Mouse (Mus musculus) limb, embryonic 12.5 days (tissue): ENCODE results near the gene Klre1. TPM values are rescaled to one million over a fixed set of nuclear protein-coding genes. Genes with fewer than 3 reads are reported as not detected.
A peak's percentile ranks its signal among the peaks of the same experiment; 100 is the strongest.

Experiments
- ATAC-seq: fragments of 200-750 bp; cut with Nextera tagmentation; 2 replicates; pipeline ENCODE4 v1.8.0; 2017; ENCODE audit warnings: low read depth, moderate TSS enrichment; ENCODE audit not compliant: insufficient number of reproducible peaks, insufficient read depth, low FRiP score, low TSS enrichment
- H3K27ac ChIP-seq: fragments of 300-500 bp; sonication (generic); 2 replicates; pipeline ENCODE4 v1.5.1; 2016; ENCODE audit warnings: mild to moderate bottlenecking, moderate library complexity
- H3K27me3 ChIP-seq: fragments of 300-500 bp; sonication (generic); 2 replicates; pipeline ENCODE4 v1.6.1; 2016; ENCODE audit warnings: mild to moderate bottlenecking, moderate library complexity
- H3K36me3 ChIP-seq: fragments of 300-500 bp; sonication (generic); 2 replicates; pipeline ENCODE4 v1.6.1; 2016; ENCODE audit warnings: mild to moderate bottlenecking, moderate library complexity
- H3K4me1 ChIP-seq: fragments of 300-500 bp; sonication (generic); replicated peaks from 2 replicates; pipeline ENCODE4 v1.6.1; 2016
- H3K4me2 ChIP-seq: fragments of 300-500 bp; sonication (generic); 2 replicates; pipeline ENCODE4 v1.6.1; 2016; ENCODE audit warnings: mild to moderate bottlenecking, moderate library complexity
- H3K4me3 ChIP-seq: fragments of 300-500 bp; sonication (generic); replicated peaks from 2 replicates; pipeline ENCODE4 v1.5.1; 2016; ENCODE audit warnings: mild to moderate bottlenecking
- H3K9ac ChIP-seq: fragments of 300-500 bp; sonication (generic); replicated peaks from 2 replicates; pipeline ENCODE4 v1.6.1; 2016; ENCODE audit warnings: mild to moderate bottlenecking, moderate library complexity
- H3K9me3 ChIP-seq: fragments of 300-500 bp; sonication (generic); 2 replicates; pipeline ENCODE4 v1.6.1; 2016; ENCODE audit warnings: mild to moderate bottlenecking, moderate library complexity
- WGBS: fragments of 180-500 bp; shearing (Covaris S2); methylation state at CpG from one replicate; pipeline ENCODE4 v1.1.7; 2016; 5-methylcytosine and 5-hydroxymethylcytosine counted together
- polyA plus RNA-seq: library from polyadenylated mRNA; unstranded; fragments of >200 nt; fragmentation: Nextera tagmentation; extraction: Ambion mirVana; gene quantifications from 2 replicates; pipeline ENCODE4 v1.2.1, GENCODE M21; 2016

Klre1 gene
- polyA plus RNA-seq, 1 experiment from 2014 or later, result not detected

DNA sequence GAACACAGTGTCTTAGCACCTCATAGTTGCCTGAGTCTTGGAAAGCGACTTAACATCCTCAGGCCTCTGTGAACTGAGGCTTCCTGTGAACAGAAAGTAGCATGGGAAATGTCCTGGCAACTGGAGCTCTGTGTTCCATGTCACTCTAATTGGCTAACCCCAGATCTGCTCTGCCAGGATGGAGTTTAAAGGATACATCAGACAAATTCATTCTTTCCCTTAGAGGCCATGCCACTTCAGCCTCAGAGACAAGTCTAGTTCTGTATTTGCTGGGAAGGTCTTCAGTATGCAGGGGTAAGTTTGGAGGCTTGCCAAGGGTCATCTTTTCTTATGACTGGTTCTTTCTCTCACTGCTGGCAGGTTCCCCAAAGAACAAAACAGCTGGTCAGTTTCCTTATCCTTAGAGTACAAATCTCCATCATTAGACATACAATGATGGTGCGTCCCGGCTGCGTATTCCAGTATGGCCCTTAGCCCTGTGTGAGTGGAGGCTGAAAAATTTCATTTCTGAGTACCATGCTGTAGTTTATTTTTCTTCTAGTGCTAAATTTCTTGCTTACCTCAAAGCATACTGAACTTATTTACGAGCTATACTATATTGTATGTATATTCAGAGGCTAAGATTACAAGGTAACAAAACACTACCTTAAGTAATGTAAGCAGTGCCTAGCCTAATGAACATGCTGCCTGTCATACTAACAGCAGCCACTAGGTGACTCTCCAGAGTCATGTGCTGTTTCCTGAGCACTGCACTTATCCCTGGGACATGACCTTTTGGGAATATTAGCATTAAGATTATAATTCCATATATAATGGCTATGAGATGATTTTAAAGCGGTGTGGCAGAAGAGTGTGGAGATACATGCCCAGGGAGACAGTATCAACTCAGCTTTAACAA, 33.7 kb upstream of the Klre1 start:
- no peak overlapping the region for H3K27ac ChIP-seq
- peak; percentile 54 for ATAC-seq
- H3K4me2 ChIP-seq, result no peak overlapping the region
- H3K4me1 ChIP-seq, result no peaks in the 10 kb centered on the region
- no peaks in the 10 kb centered on the region for H3K27me3 ChIP-seq
- 72% methylated on average over 6 of the region's 6 CpGs for WGBS
- no peak overlapping the region for H3K4me3 ChIP-seq
- H3K9ac ChIP-seq, result no peak overlapping the region
- H3K9me3 ChIP-seq, result no peaks in the 10 kb centered on the region
- peaks cover 31% of the 10 kb centered on the region for H3K36me3 ChIP-seq

GRCm38 (mm10) chr6:129547277-129547676, 30.4 kb upstream of the Klre1 start:
- no peaks in the 10 kb centered on the region for H3K4me1 ChIP-seq
- 87% methylated on average over 2 of the region's 2 CpGs for WGBS

DNA sequence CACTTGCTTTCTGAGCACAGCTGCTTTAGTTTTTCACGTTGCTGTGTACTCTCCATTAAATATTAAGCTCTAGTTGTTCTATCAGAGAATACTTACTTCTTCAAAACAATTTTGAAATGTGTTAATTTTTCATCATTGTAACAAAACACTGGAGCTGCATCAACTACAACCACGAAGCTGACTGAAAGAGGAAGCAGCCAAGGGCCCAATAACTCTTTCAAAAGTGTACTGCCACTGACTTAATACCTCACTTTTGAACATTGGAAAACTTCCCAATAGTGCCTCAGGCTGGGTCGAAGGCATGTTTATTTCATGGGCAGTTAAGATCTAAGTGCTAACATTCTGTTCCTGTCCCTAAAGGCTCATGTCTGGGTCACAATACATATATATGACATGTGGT, 29.7 kb upstream of the Klre1 start:
- Histone ChIP-seq H3K4me3 (no peak overlapping the region), H3K4me2 (no peak overlapping the region), H3K4me1 (no peaks in the 10 kb centered on the region), H3K9ac (no peak overlapping the region), H3K9me3 (no peaks in the 10 kb centered on the region), H3K27me3 (no peaks in the 10 kb centered on the region), H3K27ac (no peak overlapping the region), H3K36me3 (no peaks in the 10 kb centered on the region)
- 76% methylated on average over 3 of the region's 3 CpGs for WGBS
- ATAC-seq, result no peak

More at GRCm38 (mm10) chr6:129547277-129547676, 30.4 kb upstream of the Klre1 start:
- ATAC-seq, result no peak
- H3K27me3 ChIP-seq, result no peaks in the 10 kb centered on the region
- H3K36me3 ChIP-seq, result no peaks in the 10 kb centered on the region
- H3K9ac ChIP-seq, result no peak overlapping the region
- H3K9me3 ChIP-seq, result no peaks in the 10 kb centered on the region
- H3K4me2 ChIP-seq, result no peak overlapping the region
- no peak overlapping the region for H3K4me3 ChIP-seq
- H3K27ac ChIP-seq, result no peak overlapping the region

DNA sequence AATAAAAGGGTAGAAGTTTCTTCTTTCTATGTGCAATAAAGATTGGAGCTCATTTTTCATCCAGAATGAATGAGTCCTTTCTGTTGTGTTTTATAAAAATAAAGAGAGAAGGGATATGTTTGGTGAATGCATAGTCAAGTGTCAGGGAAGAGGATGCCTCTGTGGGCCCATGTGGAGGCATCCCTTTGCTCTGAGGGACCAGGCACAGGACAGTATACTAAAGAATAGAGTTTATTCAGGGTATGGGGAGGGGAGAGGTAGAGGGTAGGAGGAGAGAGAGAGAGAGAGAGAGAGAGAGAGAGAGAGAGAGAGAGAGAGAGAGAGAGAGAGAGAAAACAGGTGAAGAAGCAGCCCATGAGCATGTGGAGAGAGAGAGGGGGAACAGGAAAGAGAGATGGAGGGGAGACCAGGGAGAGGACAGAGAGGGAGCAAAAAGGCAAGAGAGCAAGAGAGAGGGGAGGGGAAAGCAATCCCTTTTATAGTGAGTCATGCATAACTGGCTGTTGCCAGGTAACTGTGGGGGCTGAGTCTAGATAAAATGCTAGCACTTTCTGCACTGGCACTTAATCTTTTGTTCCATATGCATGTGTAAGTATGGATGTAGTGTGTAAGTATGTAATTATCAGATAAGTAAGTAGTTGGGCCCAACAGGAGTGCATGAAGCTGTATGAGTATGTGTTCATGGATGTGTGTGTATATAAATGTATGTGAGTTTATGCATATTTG, 20.2 kb upstream of the Klre1 start:
- H3K4me3 ChIP-seq, result no peak overlapping the region
- no peaks in the 10 kb centered on the region for H3K9me3 ChIP-seq
- H3K27ac ChIP-seq, result no peak overlapping the region
- H3K9ac ChIP-seq, result no peak overlapping the region
- no peak for ATAC-seq
- H3K27me3 ChIP-seq, result no peaks in the 10 kb centered on the region
- H3K4me2 ChIP-seq, result no peak overlapping the region
- no peaks in the 10 kb centered on the region for H3K4me1 ChIP-seq
- H3K36me3 ChIP-seq, result no peaks in the 10 kb centered on the region

- H3K9me3 ChIP-seq, result no peaks in the 10 kb centered on the region
- H3K4me2 ChIP-seq, result no peak overlapping the region
- 21% methylated on average over 12 of the region's 12 CpGs for WGBS
- ATAC-seq, result peak; percentile 82
- H3K27me3 ChIP-seq, result no peaks in the 10 kb centered on the region
- H3K4me1 ChIP-seq, result no peaks in the 10 kb centered on the region
- no peak overlapping the region for H3K27ac ChIP-seq
- H3K4me3 ChIP-seq, result no peak overlapping the region
- H3K9ac ChIP-seq, result no peak overlapping the region
- H3K36me3 ChIP-seq, result no peaks in the 10 kb centered on the region
These were observed 18.6 kb upstream of the Klre1 start for GRCm38 (mm10) chr6:129558946-129559640.

- Histone ChIP-seq H3K9me3 (no peaks in the 10 kb centered on the region), H3K36me3 (no peaks in the 10 kb centered on the region), H3K4me1 (no peaks in the 10 kb centered on the region), H3K9ac (no peak overlapping the region), H3K27ac (no peak overlapping the region), H3K27me3 (no peaks in the 10 kb centered on the region), H3K4me3 (no peak overlapping the region), H3K4me2 (no peak overlapping the region)
- no peak for ATAC-seq
- WGBS, result 55% methylated on average over 4 of the region's 4 CpGs
These were observed 18.1 kb upstream of the Klre1 start for GRCm38 (mm10) chr6:129559641-129560027.

DNA sequence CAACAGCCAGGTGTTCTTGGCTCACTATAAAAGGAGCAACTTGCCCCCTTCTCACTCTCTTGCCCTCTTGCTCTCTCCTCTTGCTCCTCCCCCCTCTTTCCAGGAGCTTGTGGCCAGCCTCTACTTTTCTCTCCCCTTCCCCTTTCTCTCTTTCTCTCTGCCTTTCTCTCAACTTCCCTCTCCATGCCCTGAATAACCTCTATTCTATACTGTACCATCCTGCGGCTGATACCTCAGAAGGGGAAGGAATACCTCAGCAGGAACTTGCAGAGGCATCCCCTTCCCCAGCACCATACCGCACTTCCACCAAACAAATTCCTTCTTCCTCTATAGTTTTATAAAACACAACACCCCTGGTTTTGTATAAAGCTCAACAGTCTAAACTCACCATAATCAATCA, 12.4 kb upstream of the Klre1 start:
- no peaks in the 10 kb centered on the region for H3K27me3 ChIP-seq
- 75% methylated on average over 2 of the region's 2 CpGs for whole genome bisulfite sequencing

GRCm38 (mm10) chr6:129575315-129575714, 2.4 kb upstream of the Klre1 start:
- Histone ChIP-seq H3K9ac (no peak overlapping the region), H3K36me3 (no peaks in the 10 kb centered on the region), H3K27ac (no peak overlapping the region), H3K4me1 (no peaks in the 10 kb centered on the region), H3K4me3 (no peak overlapping the region), H3K27me3 (no peaks in the 10 kb centered on the region), H3K4me2 (no peak overlapping the region), H3K9me3 (no peaks in the 10 kb centered on the region)
- 17% methylated on average over 2 of the region's 2 CpGs for WGBS
- no peak for ATAC-seq

More for the DNA sequence above, 12.4 kb upstream of the Klre1 start:
- Histone ChIP-seq H3K4me1 (no peaks in the 10 kb centered on the region), H3K9me3 (no peaks in the 10 kb centered on the region), H3K27ac (no peak overlapping the region), H3K9ac (no peak overlapping the region), H3K4me2 (no peak overlapping the region), H3K36me3 (no peaks in the 10 kb centered on the region), H3K4me3 (no peak overlapping the region)
- no peak for ATAC-seq

GRCm38 (mm10) chr6:129581274-129581673, 3.6 kb downstream of the Klre1 start:
- Histone ChIP-seq H3K9ac (no peak overlapping the region), H3K4me2 (no peak overlapping the region), H3K36me3 (no peaks in the 10 kb centered on the region), H3K27me3 (no peaks in the 10 kb centered on the region), H3K9me3 (no peaks in the 10 kb centered on the region), H3K4me3 (no peak overlapping the region), H3K27ac (no peak overlapping the region), H3K4me1 (no peaks in the 10 kb centered on the region)
- ATAC-seq, result no peak
- WGBS, result 67% methylated on average over 4 of the region's 4 CpGs

DNA sequence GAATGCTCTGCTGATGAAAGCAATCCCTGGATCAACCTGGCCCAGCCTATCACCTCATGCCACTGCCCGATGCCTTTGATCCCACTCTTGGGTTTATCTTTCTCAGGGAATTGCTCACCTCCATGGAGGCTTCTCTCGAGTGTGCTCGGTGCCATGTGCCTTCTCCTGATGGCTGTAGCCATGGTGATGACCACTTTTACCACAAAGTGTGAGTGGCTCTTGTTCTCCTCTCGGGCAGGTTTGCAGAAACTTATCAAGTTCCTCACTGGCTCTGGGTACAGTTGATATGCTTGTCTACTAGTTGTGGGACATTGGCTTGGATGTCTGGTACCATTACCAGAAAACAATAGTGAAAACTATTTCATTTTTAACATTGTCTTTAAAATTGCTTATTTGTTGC, 4.2 kb downstream of the Klre1 start:
- Histone ChIP-seq H3K9me3 (no peaks in the 10 kb centered on the region), H3K4me2 (no peak overlapping the region), H3K36me3 (no peaks in the 10 kb centered on the region), H3K4me1 (no peaks in the 10 kb centered on the region), H3K9ac (no peak overlapping the region), H3K27me3 (no peaks in the 10 kb centered on the region), H3K4me3 (no peak overlapping the region), H3K27ac (no peak overlapping the region)
- WGBS, result 82% methylated on average over 4 of the region's 4 CpGs
- ATAC-seq, result no peak

DNA sequence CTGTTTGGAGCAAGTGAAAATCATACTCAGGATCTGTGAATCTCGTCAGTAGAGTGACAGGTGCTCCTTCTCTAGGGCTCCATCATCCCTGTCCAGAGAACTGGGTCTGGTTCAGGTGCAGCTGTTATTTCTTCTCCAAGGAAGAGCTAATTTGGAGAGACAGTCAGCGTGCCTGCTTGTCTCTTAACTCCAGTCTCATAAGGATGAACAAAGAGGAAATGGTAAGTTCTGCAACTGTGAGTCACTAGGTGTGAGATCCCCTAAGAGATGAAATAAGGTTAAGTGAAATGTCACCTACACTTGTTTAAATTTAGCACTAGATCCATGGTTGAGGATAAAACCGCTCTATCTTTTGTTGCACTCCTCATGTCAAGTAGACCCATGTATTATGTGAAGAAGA, 5.3 kb downstream of the Klre1 start:
- Histone ChIP-seq H3K36me3 (no peaks in the 10 kb centered on the region), H3K27ac (no peak overlapping the region), H3K9me3 (no peaks in the 10 kb centered on the region), H3K9ac (no peak overlapping the region), H3K4me1 (no peaks in the 10 kb centered on the region), H3K4me3 (no peak overlapping the region), H3K4me2 (no peak overlapping the region), H3K27me3 (no peaks in the 10 kb centered on the region)
- 82% methylated on average over 3 of the region's 3 CpGs for WGBS
- no peak for ATAC-seq
